Mouse (Mus musculus) liver, adult 2 months (tissue): ENCODE data around the gene Nusap1. TPM values are rescaled to one million over a fixed set of nuclear protein-coding genes. Genes with fewer than 3 reads are reported as not detected.

ENCODE experiments used
- DNase-seq: peaks from one replicate; pipeline ENCODE4 v3.0.0-alpha.2; 2011; ENCODE audit warnings: low read depth, low spot score; ENCODE audit errors: extremely low read depth
- H3K27ac ChIP-seq: fragments of 200-500 bp; replicated peaks from 2 replicates; pipeline ENCODE4 v1.5.1; 2012; ENCODE audit warnings: low read depth, mild to moderate bottlenecking, control low read depth, inconsistent platforms, low read length; ENCODE audit not compliant: insufficient read depth
- H3K27me3 ChIP-seq: fragments of 200-500 bp; 2 replicates; pipeline ENCODE4 v1.6.1; 2012; ENCODE audit warnings: mild to moderate bottlenecking, moderate library complexity, low read length, inconsistent platforms; ENCODE audit not compliant: control insufficient read depth, insufficient read depth
- H3K36me3 ChIP-seq: fragments of 200-500 bp; 2 replicates; pipeline ENCODE4 v1.6.1; 2012; ENCODE audit warnings: low read length, inconsistent platforms; ENCODE audit not compliant: control insufficient read depth, insufficient read depth
- H3K4me1 ChIP-seq: fragments of 200-500 bp; 2 replicates; pipeline ENCODE4 v1.6.1; 2011; ENCODE audit warnings: low read length; ENCODE audit not compliant: control insufficient read depth, insufficient read depth
- H3K4me3 ChIP-seq: fragments of 200-500 bp; 2 replicates; pipeline ENCODE4 v1.5.1; 2011; ENCODE audit warnings: low read depth, mild to moderate bottlenecking, control low read depth, low read length, moderate library complexity; ENCODE audit not compliant: insufficient read depth
- H3K79me2 ChIP-seq: fragments of 200-500 bp; 2 replicates; pipeline ENCODE4 v1.6.1; 2012; ENCODE audit warnings: inconsistent platforms, mild to moderate bottlenecking, low read length, moderate library complexity; ENCODE audit not compliant: control insufficient read depth, insufficient read depth
- H3K9ac ChIP-seq: fragments of 200-500 bp; 2 replicates; pipeline ENCODE4 v1.6.1; 2012; ENCODE audit warnings: low read depth, mild to moderate bottlenecking, control low read depth, inconsistent platforms, low read length
- CTCF ChIP-seq: fragments of 200-500 bp; IDR thresholded peaks from 2 replicates; pipeline ENCODE4 v1.5.1; 2011; ENCODE audit warnings: low read depth, low read length, control low read depth
- POLR2A ChIP-seq: fragments of 200-500 bp; IDR thresholded peaks from 2 replicates; pipeline ENCODE4 v1.6.1; 2011; ENCODE audit warnings: low read length, control low read depth; ENCODE audit not compliant: insufficient read depth; ENCODE audit errors: extremely low read depth
- WGBS: fragments of 180-500 bp; shearing (Covaris S2); methylation state at CpG from one replicate; pipeline ENCODE4 v1.1.7; 2018; 5-methylcytosine and 5-hydroxymethylcytosine counted together
- polyA plus RNA-seq: library from polyadenylated mRNA; depleted of rRNA; stranded (reverse); fragments of >200 nt; gene quantifications from 2 replicates; pipeline ENCODE4 v1.2.3, GENCODE M21; 2012
- total RNA-seq: library from RNA; depleted of rRNA; stranded (reverse); fragments of >200 nt; gene quantifications from 2 replicates; pipeline ENCODE4 v1.2.3, GENCODE M21; 2014

The Nusap1 gene
- total and polyA plus RNA-seq, 2 experiments: 0.07 to 0.46 TPM

- Histone ChIP-seq H3K27ac (no peak overlapping the region), H3K9ac (no peak overlapping the region), H3K4me1 (peaks cover 2% of the 10 kb centered on the region; the same call in 1 of the 2 replicates), H3K4me3 (no peak overlapping the region), H3K36me3 (no peaks in the 10 kb centered on the region), H3K79me2 (peaks cover 2% of the 10 kb centered on the region; the same call in 1 of the 2 replicates), H3K27me3 (no peaks in the 10 kb centered on the region)
- no peak for DNase-seq
- TF ChIP-seq CTCF: no peak
- TF ChIP-seq POLR2A: no peak
- WGBS: 99% methylated on average over 2 of the region's 2 CpGs
Observed at GRCm38 (mm10) chr2:119621302-119621701, 3.2 kb downstream of the Nusap1 start.

- Histone ChIP-seq H3K9ac (no peak overlapping the region), H3K4me1 (no peaks in the 10 kb centered on the region), H3K36me3 (no peaks in the 10 kb centered on the region), H3K27ac (no peak overlapping the region), H3K27me3 (no peaks in the 10 kb centered on the region), H3K79me2 (no peaks in the 10 kb centered on the region), H3K4me3 (no peak overlapping the region)
- no peak for DNase-seq
- no peak for TF ChIP-seq POLR2A
- no peak for TF ChIP-seq CTCF
- WGBS: 86% methylated on average over 1 of the region's 1 CpGs
Observed at GRCm38 (mm10) chr2:119636781-119637180, 18.7 kb downstream of the Nusap1 start.

GRCm38 (mm10) chr2:119641214-119641912 is 23.3 kb downstream of the Nusap1 start:
- no peak for DNase-seq
- H3K4me3 ChIP-seq: no peak overlapping the region
- no peak overlapping the region for H3K27ac ChIP-seq
- WGBS: 98% methylated on average over 5 of the region's 5 CpGs
- TF ChIP-seq POLR2A (no peak), CTCF (no peak)
- no peaks in the 10 kb centered on the region for H3K36me3 ChIP-seq
- H3K4me1 ChIP-seq: no peaks in the 10 kb centered on the region
- no peaks in the 10 kb centered on the region for H3K79me2 ChIP-seq
- no peaks in the 10 kb centered on the region for H3K27me3 ChIP-seq
- no peak overlapping the region for H3K9ac ChIP-seq

GRCm38 (mm10) chr2:119644254-119644653 is 26.2 kb downstream of the Nusap1 start:
- WGBS: 83% methylated on average over 5 of the region's 5 CpGs
- no peaks in the 10 kb centered on the region for H3K36me3 ChIP-seq
- no peak for DNase-seq
- H3K27ac ChIP-seq: no peak overlapping the region
- no peaks in the 10 kb centered on the region for H3K4me1 ChIP-seq
- no peak overlapping the region for H3K9ac ChIP-seq
- H3K27me3 ChIP-seq: no peaks in the 10 kb centered on the region
- H3K79me2 ChIP-seq: no peaks in the 10 kb centered on the region
- TF ChIP-seq CTCF: no peak
- TF ChIP-seq POLR2A: no peak
- H3K4me3 ChIP-seq: no peak overlapping the region

- TF ChIP-seq POLR2A (no peak), CTCF (no peak)
Observed at GRCm38 (mm10) chr2:119662220-119663182, 44.4 kb downstream of the Nusap1 start, which contains the start of gene Ndufaf1. Gene Ndufaf1, minus strand, starts transcription at chr2:119662827.

More at GRCm38 (mm10) chr2:119662220-119663182, 44.4 kb downstream of the Nusap1 start, which contains the start of gene Ndufaf1:
- H3K36me3 ChIP-seq: peaks cover 13% of the 10 kb centered on the region
- H3K9ac ChIP-seq: peak within 1 kb of the TSS; percentile 98
- H3K4me3 ChIP-seq: peak within 1 kb of the TSS; percentile 99
- WGBS: 1% methylated on average over 44 of the region's 44 CpGs
- H3K4me1 ChIP-seq: peaks cover 5% of the 10 kb centered on the region
- H3K27me3 ChIP-seq: no peaks in the 10 kb centered on the region
- H3K79me2 ChIP-seq: peaks cover 2% of the 10 kb centered on the region; the same call in 1 of the 2 replicates
- peak; percentile 79 for DNase-seq
- H3K27ac ChIP-seq: peak within 1 kb of the TSS; percentile 85
